Mouse (Mus musculus) gastrocnemius, adult 2 months (tissue): ENCODE measurements at regions not wholly inside any gene's neighbourhood (a gene's known extent, or its start where the extent isn't known, plus 50 kb on each side); places are given as distances from the start of the nearest gene placed in this dataset.
A peak's percentile ranks its signal among the peaks of the same experiment; 100 is the strongest.

ENCODE experiments used
- DNase-seq: peaks from one replicate; pipeline ENCODE4 v3.0.0; 2022
- H3K27ac ChIP-seq: fragments of 200-600 bp; 2 replicates; pipeline ENCODE4 v1.8.1; 2022; ENCODE audit warnings: mild to moderate bottlenecking
- H3K4me3 ChIP-seq: fragments of 200-600 bp; 2 replicates; pipeline ENCODE4 v1.8.1; 2022; ENCODE audit warnings: mild to moderate bottlenecking, moderate library complexity
- CTCF ChIP-seq: fragments of 200-600 bp; IDR thresholded peaks from 2 replicates; pipeline ENCODE4 v1.8.1; 2022; ENCODE audit warnings: antibody characterized with exemption, mild to moderate bottlenecking, moderate library complexity
- intact Hi-C: fragments of 180-260 bp; cut with DNase I; formaldehyde crosslinking; loops from one replicate; pipeline ENCODE4 v1.15.1; 2025

DNA sequence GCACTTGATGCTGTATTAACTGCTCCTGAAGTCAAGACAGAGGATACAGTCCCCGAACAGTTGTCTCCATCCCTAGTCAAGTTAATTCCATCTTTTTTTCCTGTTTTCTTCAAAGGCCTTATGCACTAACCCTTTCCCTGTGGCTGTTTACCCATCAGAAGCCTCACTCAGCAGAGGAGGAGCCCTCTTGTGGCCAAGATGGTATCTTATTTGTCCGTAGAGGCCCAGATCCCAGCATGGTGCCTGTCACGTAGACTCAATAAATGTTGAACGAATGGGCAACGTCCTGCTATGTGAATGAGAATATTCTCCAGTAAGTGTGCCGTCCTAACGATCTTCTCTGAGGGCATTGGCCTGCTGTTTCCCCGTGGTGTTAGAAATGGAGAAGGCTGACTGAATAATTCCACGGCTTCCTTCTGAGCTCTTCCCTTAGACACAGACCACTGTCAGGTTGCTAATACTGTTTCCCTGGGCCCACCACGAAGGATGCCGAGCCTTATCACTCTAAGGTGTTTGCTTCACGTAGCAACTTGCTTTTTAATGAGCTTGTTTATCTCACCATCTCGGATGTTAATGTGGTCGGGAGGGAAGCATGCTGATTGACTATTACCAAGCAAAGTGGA is 113.1 kb upstream of the Fmo9 start:
- Histone ChIP-seq H3K4me3 (no peak overlapping the region), H3K27ac (no peak overlapping the region)
- intact Hi-C loops: no loop called here
- TF ChIP-seq CTCF: peak; percentile 21; the same call in 1 of the 2 replicates
- no peak for DNase-seq

DNA sequence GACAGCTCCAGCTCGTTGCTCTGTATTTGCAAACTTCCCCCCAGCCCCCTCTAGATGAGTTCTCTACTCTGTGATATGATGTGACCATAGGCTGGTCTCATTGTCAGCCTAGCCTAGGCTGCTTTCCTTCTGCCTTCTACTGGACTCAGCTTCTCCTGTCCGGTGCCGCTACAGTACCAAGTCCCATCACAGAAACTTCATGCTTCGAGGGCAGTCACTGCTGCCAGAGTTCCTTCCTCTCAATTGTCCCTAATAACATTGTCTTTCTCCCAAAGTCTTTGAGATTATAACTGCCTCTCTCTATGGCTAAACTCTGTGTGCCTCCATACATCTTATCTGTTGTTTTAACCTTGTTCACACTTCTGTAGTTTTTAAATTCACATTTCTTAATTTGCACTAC is 114.0 kb upstream of the Fmo9 start:
- TF ChIP-seq CTCF: no peak
- H3K4me3 ChIP-seq: no peak overlapping the region
- H3K27ac ChIP-seq: no peak overlapping the region
- DNase-seq: no peak
- intact Hi-C loops: no loop called here

DNA sequence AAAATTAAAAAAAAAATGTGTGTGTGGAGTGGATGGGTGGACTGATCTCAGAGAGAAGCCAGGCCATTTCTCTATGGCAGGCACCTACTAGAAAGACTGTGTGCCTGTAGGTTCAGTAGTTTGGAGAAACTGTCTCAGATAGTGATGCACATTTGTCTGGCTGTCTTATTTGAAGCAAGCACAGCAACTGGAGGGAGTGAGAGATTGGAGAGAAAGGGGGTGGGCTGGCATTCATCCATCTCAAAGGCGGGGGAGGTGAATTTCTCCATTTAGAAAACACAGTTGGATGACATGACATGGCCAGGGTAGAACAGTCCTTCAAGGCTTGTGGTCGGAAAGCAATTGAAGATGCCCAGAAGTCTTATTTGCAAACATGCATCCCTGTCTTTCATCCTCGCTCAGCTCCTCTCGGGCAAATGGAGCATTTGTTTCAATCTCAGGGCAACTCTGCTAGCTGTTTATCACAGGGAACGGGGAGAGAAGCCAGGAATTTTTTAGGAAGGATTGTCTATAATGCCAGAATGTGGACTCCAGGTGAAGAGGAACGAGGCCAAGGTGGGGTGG is 114.8 kb upstream of the Fmo9 start:
- intact Hi-C loops: no loop called here
- no peak overlapping the region for H3K27ac ChIP-seq
- no peak for TF ChIP-seq CTCF
- no peak for DNase-seq
- no peak overlapping the region for H3K4me3 ChIP-seq

- TF ChIP-seq CTCF: no peak
- Histone ChIP-seq H3K4me3 (no peak overlapping the region), H3K27ac (no peak overlapping the region)
- DNase-seq: no peak
- intact Hi-C loops: no loop called here
Observed at GRCm38 (mm10) chr1:166796931-166797330, 115.3 kb upstream of the Fmo9 start.

GRCm38 (mm10) chr1:166800953-166801603 is 119.4 kb upstream of the Fmo9 start:
- no peak for DNase-seq
- TF ChIP-seq CTCF: no peak
- H3K27ac ChIP-seq: no peak overlapping the region
- intact Hi-C loops: no loop called here
- no peak overlapping the region for H3K4me3 ChIP-seq

- intact Hi-C loops: no loop called here
- no peak for DNase-seq
- H3K4me3 ChIP-seq: no peak overlapping the region
- TF ChIP-seq CTCF: no peak
- no peak overlapping the region for H3K27ac ChIP-seq
Observed at GRCm38 (mm10) chr1:166801929-166802328, 120.3 kb upstream of the Fmo9 start.

DNA sequence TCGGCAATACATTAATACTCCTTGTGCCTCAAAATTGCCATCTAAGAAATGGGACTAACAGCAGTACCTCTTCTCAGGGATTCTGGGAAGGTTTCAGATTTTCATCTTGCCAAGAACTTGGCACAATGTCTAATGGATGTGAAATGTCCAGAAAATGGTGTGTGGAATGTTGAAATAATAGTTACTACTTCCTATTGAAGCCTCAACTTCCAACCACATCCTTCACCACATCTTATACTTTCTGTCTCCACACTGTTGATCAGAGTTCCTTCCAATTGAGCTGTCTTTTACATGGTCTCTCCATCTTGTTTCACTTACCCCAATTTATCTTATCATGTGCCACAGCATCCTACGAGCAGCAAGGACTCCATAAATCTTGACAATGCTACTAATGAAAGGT is 122.3 kb upstream of the Fmo9 start:
- no peak for TF ChIP-seq CTCF
- intact Hi-C loops: no loop called here
- no peak overlapping the region for H3K4me3 ChIP-seq
- no peak overlapping the region for H3K27ac ChIP-seq
- no peak for DNase-seq

DNA sequence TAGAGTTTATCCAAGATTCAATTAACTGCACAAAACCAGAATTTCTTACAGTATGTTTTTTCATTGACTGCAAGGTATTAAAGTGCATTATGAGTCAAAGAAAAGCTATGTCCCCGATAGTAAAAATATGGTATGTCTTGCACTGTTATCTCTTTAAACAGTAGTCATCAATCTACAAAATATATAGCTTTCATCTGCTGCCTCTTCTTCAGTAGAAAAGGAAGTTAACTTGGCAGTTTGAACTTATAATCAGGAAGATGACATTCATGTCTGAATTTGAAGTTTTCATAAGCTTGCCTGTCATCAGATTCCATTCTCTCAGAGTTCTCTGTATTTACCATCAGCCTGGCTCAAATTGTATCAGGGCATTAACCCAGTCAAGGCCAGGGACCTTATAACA is 122.7 kb upstream of the Fmo9 start:
- intact Hi-C loops: no loop called here
- TF ChIP-seq CTCF: no peak
- Histone ChIP-seq H3K4me3 (no peak overlapping the region), H3K27ac (no peak overlapping the region)
- DNase-seq: no peak

- no peak overlapping the region for H3K4me3 ChIP-seq
- DNase-seq: no peak
- H3K27ac ChIP-seq: peak overlapping the region; percentile 10; the same call in 1 of the 2 replicates
- TF ChIP-seq CTCF: no peak
- intact Hi-C loops: no loop called here
Observed at GRCm38 (mm10) chr1:166807163-166807945, 125.7 kb upstream of the Fmo9 start.

DNA sequence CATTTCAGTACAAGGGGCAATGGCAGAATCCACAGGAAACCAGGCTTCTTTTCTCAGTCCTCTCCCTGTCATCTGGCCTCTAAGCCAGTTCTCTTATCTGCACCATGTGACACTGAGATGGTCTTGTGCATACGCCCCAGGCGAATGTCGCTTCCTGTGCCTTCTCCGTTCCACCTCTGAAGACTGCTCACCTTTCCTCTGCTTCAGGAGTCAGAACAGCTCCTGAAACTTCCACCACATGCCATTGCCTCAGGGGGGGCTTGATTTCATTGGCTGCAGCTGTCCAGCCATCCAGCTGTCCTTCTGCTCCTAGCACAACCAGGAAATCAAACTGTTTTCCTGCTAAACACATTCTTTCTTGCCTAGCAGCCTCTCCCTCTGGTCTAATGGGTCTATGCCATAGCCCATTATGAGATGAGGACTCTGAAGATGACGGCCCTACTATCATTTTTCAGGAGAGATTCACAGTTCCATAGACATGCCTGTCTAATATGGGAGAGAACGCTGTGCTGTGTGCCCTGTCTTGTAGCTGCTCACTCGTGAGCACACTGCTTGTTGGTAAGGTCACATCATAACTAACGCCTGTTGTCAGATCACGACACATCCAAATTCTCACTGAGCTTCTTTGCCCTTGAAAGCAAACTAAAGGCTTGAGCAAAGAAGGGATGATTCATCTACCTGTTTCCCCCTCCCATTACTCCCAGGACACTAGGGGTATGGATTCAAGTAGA is 129.9 kb upstream of the Fmo9 start:
- no peak for TF ChIP-seq CTCF
- H3K4me3 ChIP-seq: no peak overlapping the region
- no peak for DNase-seq
- H3K27ac ChIP-seq: no peak overlapping the region
- intact Hi-C loops: no loop called here

- H3K27ac ChIP-seq: no peak overlapping the region
- intact Hi-C loops: no loop called here
- DNase-seq: no peak
- H3K4me3 ChIP-seq: no peak overlapping the region
- TF ChIP-seq CTCF: no peak
Observed at GRCm38 (mm10) chr1:166812072-166812461, 130.4 kb upstream of the Fmo9 start.

DNA sequence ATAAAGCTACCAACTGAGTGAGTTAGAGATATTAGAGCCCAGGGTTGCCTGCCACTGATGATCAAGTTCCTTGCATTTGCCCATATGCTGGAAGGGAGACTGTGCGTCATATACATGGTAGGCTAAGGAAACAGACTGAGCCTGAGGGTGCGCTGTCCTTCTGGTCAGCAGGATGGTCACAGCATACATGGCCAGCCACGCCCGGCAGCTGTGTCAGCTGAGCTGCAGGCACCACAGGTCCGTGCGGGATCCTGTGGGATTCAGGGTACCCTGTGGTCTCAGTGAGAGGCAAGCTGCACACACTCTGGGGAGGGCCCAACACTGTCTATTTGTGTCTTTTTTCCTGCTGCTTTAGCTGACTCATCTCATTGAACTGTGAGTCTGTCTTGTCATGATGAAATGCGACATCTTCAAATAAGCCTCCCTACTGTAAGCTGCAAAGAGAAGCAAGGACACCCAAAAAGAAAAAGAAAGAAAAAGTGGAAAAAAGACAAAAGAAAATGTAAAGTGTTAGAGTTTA is 131.3 kb upstream of the Fmo9 start:
- no peak for TF ChIP-seq CTCF
- no peak for DNase-seq
- H3K4me3 ChIP-seq: no peak overlapping the region
- intact Hi-C loops: no loop called here
- H3K27ac ChIP-seq: no peak overlapping the region
